Mouse (Mus musculus) lung, adult 2 months (tissue): ENCODE measurements around the gene 5730522E02Rik. TPM values are rescaled to one million over a fixed set of nuclear protein-coding genes. Genes with fewer than 3 reads are reported as not detected.

Experiments used
- DNase-seq: peaks from one replicate; pipeline ENCODE4 v3.0.0; 2022
- H3K4me1 ChIP-seq: fragments of 200-500 bp; 2 replicates; pipeline ENCODE4 v1.6.1; 2011; ENCODE audit warnings: low read length; ENCODE audit not compliant: control insufficient read depth, insufficient read depth
- H3K4me3 ChIP-seq: fragments of 200-500 bp; replicated peaks from 2 replicates; pipeline ENCODE3; 2011; ENCODE audit warnings: low read depth, mild to moderate bottlenecking, control low read depth, low read length; ENCODE audit errors: extremely low read depth
- CTCF ChIP-seq: fragments of 200-500 bp; IDR thresholded peaks from 2 replicates; pipeline ENCODE4 v1.5.1; 2011; ENCODE audit warnings: mild to moderate bottlenecking, low read length, control low read depth; ENCODE audit not compliant: insufficient read depth
- POLR2A ChIP-seq: fragments of 200-500 bp; IDR thresholded peaks from 2 replicates; pipeline ENCODE4 v1.6.1; 2011; ENCODE audit warnings: low read depth, mild to moderate bottlenecking, control low read depth, low read length, borderline replicate concordance; ENCODE audit errors: extremely low read depth
- WGBS: fragments of 180-500 bp; shearing (Covaris S2); methylation state at CpG from one replicate; pipeline ENCODE4 v1.1.7; 2018; 5-methylcytosine and 5-hydroxymethylcytosine counted together
- polyA plus RNA-seq: library from polyadenylated mRNA; depleted of rRNA; stranded (reverse); fragments of >200 nt; gene quantifications from 2 replicates; pipeline ENCODE4 v1.2.3, GENCODE M21; 2012

Gene 5730522E02Rik
- polyA plus RNA-seq, 1 experiment, result 0.28 TPM

GRCm38 (mm10) chr11:25855794-25856193 lies 354.8 kb downstream of the 5730522E02Rik start:
- H3K4me1 ChIP-seq, result no peaks in the 10 kb centered on the region
- no peak for TF ChIP-seq CTCF
- TF ChIP-seq POLR2A, result no peak
- WGBS, result 48% methylated on average over 9 of the region's 9 CpGs
- no peak overlapping the region for H3K4me3 ChIP-seq
- DNase-seq, result no peak

- 75% methylated on average over 10 of the region's 10 CpGs for WGBS
- no peak for TF ChIP-seq POLR2A
- TF ChIP-seq CTCF, result no peak
- DNase-seq, result no peak
- H3K4me3 ChIP-seq, result no peak overlapping the region
- H3K4me1 ChIP-seq, result no peaks in the 10 kb centered on the region
These were observed 356.3 kb downstream of the 5730522E02Rik start for GRCm38 (mm10) chr11:25854216-25854615.

- DNase-seq, result no peak
- TF ChIP-seq CTCF (no peak), POLR2A (no peak)
- Histone ChIP-seq H3K4me1 (no peaks in the 10 kb centered on the region), H3K4me3 (no peak overlapping the region)
- 49% methylated on average over 5 of the region's 5 CpGs for WGBS
These were observed 357.5 kb downstream of the 5730522E02Rik start for GRCm38 (mm10) chr11:25853032-25853431.

GRCm38 (mm10) chr11:25848824-25849644 lies 361.5 kb downstream of the 5730522E02Rik start:
- DNase-seq, result no peak
- Histone ChIP-seq H3K4me3 (no peak overlapping the region), H3K4me1 (no peaks in the 10 kb centered on the region)
- no peak for TF ChIP-seq CTCF
- TF ChIP-seq POLR2A, result no peak
- 59% methylated on average over 14 of the region's 14 CpGs for WGBS

GRCm38 (mm10) chr11:25838451-25838850 lies 372.1 kb downstream of the 5730522E02Rik start:
- Histone ChIP-seq H3K4me3 (no peak overlapping the region), H3K4me1 (no peaks in the 10 kb centered on the region)
- TF ChIP-seq POLR2A (no peak), CTCF (no peak)
- 73% methylated on average over 1 of the region's 1 CpGs for WGBS
- DNase-seq, result no peak

- Histone ChIP-seq H3K4me1 (no peaks in the 10 kb centered on the region), H3K4me3 (no peak overlapping the region)
- DNase-seq, result no peak
- TF ChIP-seq CTCF (no peak), POLR2A (no peak)
These were observed 390.8 kb downstream of the 5730522E02Rik start for GRCm38 (mm10) chr11:25819789-25820188.

- no peak for DNase-seq
- TF ChIP-seq CTCF (no peak), POLR2A (no peak)
- Histone ChIP-seq H3K4me3 (no peak overlapping the region), H3K4me1 (no peaks in the 10 kb centered on the region)
- 81% methylated on average over 2 of the region's 2 CpGs for WGBS
These were observed 397.1 kb downstream of the 5730522E02Rik start for GRCm38 (mm10) chr11:25813446-25813845.

GRCm38 (mm10) chr11:25787691-25788090 lies 422.9 kb downstream of the 5730522E02Rik start:
- no peak for DNase-seq
- 80% methylated on average over 1 of the region's 1 CpGs for WGBS
- TF ChIP-seq CTCF, result no peak
- no peak for TF ChIP-seq POLR2A

GRCm38 (mm10) chr11:25772231-25772630 lies 438.3 kb downstream of the 5730522E02Rik start:
- no peaks in the 10 kb centered on the region for H3K4me1 ChIP-seq
- no peak for DNase-seq
- WGBS, result 81% methylated on average over 1 of the region's 1 CpGs
- no peak for TF ChIP-seq CTCF
- TF ChIP-seq POLR2A, result no peak
- H3K4me3 ChIP-seq, result no peak overlapping the region

More at GRCm38 (mm10) chr11:25787691-25788090, 422.9 kb downstream of the 5730522E02Rik start:
- no peak overlapping the region for H3K4me3 ChIP-seq
- no peaks in the 10 kb centered on the region for H3K4me1 ChIP-seq

- H3K4me3 ChIP-seq, result no peak overlapping the region
- no peaks in the 10 kb centered on the region for H3K4me1 ChIP-seq
- TF ChIP-seq POLR2A (no peak), CTCF (no peak)
- DNase-seq, result no peak
- 75% methylated on average over 3 of the region's 3 CpGs for WGBS
These were observed 439.5 kb downstream of the 5730522E02Rik start for GRCm38 (mm10) chr11:25770991-25771568.
